Mouse (Mus musculus): ENCODE results near the gene Fam129c.

Fam129c gene

GRCm38 (mm10) chr8:71574426-71574825, 23.0 kb upstream of the Fam129c start:
- DNase-seq (ENCODE audit: low spot score): no peak

DNA sequence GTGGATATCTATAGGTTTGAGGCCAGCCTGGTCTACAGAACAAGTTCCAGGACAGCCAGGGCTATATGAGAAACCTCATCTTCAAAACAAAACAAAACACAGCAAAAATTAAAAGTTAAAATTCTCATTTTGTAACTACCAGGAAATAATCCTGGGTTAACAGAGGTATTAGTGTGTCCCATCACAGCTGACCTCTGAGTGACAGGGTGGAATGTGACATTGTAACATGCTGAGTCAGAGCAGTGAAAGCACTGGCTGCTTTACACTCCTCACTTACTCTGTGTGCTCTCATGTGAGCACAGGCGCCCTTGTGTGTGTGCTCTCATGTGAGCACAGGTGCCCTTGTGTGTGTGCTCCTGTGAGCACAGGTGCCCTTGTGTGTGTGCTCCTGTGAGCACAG, 22.4 kb upstream of the Fam129c start:
- DNase-seq (ENCODE audit: low spot score): no peak

DNA sequence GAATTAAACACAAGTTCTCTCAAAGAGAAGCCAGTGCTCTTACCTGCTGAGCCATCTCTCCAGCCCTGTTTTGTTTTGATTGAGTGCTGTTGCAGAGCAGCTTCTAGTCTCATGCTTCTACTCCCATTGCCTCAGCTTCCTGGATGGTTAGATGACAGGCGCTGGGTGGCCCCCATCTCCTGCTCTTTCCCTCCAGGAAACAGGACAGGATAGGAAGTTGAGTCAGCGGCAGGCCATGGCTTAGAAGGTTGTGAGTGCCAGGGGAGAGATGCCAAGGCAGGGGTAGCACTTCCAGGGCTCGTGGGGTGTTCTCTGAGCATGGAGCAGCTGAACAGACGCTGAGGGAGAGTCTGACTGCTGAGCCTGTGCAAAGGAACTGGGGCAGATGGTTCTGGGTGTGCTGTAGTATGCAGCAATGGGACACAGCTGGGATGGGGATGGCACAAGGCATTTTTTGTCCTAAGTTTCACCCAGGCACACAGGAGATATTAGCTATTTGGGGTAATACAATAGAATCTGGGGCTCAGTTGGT, 19.5 kb upstream of the Fam129c start:
- DNase-seq (ENCODE audit: low spot score): no peak

- DNase-seq (ENCODE audit: low spot score): no peak
These were observed 18.4 kb upstream of the Fam129c start for GRCm38 (mm10) chr8:71579009-71579408.

GRCm38 (mm10) chr8:71579476-71579875, 18.0 kb upstream of the Fam129c start:
- DNase-seq (ENCODE audit: low spot score): no peak

DNA sequence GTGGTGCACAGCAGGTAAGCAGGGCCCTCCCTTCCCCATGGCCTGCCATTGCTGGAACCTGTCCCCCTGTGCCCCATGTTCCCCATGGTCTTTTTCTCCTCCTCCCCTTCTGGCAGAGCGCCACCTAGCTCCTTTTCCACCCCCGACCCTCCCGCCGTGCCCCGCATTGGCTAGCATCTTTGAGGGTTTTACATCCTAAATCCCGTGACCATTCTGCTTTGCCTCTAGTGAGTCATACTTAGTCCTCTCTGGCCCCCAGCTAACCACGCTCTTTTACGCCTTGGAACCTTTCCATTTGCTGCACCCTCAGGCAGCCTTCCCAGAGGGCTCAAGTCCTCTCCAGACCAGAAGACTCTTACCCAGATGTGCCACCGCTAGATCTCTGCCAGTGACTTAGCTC, 17.2 kb upstream of the Fam129c start:
- no peak for DNase-seq (ENCODE audit: low spot score)

GRCm38 (mm10) chr8:71586891-71587290, 10.6 kb upstream of the Fam129c start:
- DNase-seq (ENCODE audit: low spot score): peak; percentile 40

DNA sequence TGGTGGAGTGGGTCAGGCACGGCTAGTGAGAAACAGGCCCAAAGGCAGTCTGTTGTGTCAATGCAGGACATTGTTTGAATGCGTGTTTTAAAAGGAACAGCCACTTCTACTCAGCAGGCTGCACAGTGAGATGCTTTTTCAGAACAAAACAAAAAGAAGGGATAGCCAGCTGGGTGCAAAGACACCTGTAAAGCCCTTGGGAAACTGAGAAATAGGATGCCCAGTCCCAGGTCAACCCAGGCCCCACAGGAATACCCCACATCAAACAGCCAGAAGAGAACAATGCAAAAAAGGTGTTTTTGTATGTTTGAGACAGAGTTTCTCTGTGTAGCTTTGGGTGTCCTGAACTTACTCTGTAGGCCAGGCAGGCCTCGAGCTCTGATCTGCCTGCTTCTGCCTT, 8.7 kb upstream of the Fam129c start:
- DNase-seq (ENCODE audit: low spot score): no peak

DNA sequence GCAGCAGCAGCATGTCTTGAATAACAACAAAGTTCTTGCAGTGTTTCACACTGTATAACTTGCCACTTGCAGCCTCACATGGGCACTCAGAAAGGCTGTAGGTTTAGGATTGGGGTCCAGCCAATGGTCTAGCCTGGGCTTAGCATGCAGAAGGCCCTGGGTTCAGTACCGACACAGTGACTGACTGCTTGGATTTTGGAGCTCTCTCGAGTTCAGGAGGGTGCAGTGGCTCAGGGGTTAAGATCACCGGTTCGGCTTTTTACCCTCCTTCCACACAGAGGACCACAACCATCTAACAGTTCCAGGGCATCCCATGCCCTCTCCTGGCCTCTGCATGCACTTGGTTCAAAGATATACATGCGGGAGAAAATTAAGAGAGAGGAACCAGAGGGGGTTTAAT, 6.4 kb upstream of the Fam129c start:
- no peak for DNase-seq (ENCODE audit: low spot score)

DNA sequence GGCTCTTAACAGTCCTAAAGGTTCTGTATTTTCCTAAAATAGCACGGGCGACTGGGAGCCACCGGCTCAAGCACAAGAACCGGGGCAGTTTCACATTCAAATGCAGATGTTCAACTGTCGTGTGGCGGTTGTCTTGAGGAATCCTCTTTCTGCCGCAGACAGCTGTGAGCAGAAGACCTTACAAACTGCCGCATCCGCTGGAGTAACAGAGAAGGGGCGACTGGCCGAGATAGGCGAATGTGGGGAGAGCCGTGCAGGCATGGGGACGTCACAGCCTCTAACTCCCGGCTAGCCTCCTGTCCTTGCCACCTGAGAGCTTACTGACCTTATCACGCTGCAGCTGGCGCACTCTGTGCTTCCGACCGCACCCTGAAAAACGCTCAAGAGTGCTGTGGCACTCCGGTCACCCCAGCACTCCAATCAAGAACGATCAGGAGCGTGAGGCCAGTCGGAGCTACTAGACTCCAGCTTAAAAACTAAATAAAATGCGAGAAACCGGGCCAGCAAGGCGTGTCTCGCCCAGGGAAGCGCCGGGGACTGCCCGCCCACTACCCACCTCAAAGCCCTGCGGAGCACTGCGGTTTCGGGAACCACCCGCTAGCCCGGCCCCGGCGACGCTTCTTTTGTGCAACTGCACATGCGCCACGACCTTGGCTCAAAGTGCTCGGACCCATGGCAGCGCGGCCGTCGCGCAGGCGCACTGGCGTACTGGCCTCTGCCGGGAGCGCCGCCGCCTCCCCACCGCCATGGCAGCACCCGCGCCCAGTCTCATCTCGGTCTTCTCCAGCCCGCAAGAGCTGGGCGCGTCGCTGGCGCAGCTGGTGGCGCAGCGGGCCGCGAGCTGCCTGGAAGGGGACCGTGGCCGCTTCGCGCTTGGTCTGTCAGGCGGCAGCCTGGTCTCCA, 5.7 kb upstream of the Fam129c start, which contains the start of gene Pgls:
Gene Pgls (plus strand): TSS at position 706 of the 903 bp plus-strand sequence.
- peak; percentile 81 for DNase-seq (ENCODE audit: low spot score)

GRCm38 (mm10) chr8:71592374-71593170, 4.9 kb upstream of the Fam129c start:
- DNase-seq (ENCODE audit: low spot score): peak; percentile 54

GRCm38 (mm10) chr8:71593556-71594323, 3.7 kb upstream of the Fam129c start:
- DNase-seq (ENCODE audit: low spot score): no peak

GRCm38 (mm10) chr8:71594324-71594722, 3.1 kb upstream of the Fam129c start:
- DNase-seq (ENCODE audit: low spot score): no peak

DNA sequence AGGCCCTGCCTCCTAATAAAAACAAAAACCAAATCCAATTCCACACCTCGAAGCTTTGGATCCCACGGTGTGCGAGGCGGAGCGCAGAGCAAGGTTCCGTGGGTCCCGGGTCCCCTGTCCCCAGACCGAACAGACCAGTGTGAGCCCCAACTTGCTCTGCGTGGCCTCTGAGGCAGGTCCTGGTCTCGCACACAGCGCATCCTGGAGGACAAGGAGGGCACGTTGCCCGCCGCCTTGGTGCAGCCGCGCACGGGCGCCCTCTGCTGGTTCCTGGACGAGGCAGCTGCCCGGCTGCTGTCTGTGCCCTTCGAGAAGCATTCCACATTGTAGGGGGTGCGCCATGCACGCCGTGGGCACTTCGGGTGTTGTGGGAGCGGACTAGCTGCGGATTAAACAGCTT, 1.6 kb upstream of the Fam129c start:
- peak; percentile 87 for DNase-seq (ENCODE audit: low spot score)

DNA sequence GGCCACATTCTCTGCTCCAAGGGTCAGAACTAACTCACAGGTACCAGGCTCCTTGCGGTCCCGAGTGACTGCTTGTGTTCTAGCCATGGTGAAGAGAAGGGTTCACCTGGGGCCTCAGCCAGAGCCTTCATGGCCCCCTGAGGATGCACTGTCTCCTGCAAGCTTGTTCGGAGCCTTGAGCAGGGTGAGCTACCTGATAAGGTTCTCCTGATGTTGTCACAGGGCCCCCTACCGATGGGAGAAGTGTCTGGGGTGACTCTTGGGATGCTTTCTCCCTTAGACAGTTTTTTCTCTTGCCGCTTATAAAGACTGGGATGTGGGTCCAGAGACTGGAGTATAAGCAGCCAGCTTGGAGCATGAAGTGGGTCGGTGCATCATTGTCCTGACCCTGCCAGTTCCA, 1.1 kb upstream of the Fam129c start:
- DNase-seq (ENCODE audit: low spot score): no peak

DNA sequence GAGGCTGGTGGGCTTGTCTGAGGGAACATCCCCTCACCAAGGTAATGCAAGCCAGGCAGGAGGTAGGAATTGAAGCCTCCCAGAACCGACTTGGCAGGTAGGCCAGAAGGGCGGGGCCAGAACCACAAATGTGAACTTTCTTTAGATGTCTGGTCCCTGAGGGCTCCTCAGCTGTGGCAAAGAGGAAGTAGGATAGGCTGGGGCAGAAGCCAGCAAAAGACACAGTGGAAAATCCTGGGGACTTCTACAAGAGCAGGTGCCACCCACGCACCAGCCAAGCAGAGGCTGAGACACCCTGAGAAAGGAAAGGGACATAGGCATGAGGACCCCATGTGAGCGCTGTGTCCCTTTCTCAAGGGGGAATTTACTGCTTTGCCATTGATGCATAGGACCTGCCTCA, 650 bp upstream of the Fam129c start:
- no peak for DNase-seq (ENCODE audit: low spot score)

GRCm38 (mm10) chr8:71598375-71598774, 927 bp downstream of the Fam129c start:
- no peak for DNase-seq (ENCODE audit: low spot score)

DNA sequence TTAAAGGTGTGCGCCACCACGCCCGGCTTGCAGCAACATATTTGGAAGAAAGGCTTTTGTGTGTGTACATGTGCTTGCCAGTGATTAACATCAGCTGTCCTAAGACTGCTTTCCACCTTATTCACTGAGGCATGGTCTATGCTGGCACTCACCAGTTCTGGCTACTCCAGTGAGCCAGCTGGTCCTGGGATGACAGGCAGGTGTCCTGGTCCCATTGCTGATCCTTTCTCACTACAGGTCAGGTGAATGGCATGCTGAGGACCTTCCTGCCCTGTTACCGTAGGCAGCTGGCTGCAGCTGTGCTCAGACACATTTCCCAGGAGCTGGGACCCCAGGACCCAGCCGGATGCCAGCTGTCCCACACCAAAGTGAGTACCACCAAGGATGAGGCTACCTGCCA, 1.4 kb downstream of the Fam129c start:
- no peak for DNase-seq (ENCODE audit: low spot score)

DNA sequence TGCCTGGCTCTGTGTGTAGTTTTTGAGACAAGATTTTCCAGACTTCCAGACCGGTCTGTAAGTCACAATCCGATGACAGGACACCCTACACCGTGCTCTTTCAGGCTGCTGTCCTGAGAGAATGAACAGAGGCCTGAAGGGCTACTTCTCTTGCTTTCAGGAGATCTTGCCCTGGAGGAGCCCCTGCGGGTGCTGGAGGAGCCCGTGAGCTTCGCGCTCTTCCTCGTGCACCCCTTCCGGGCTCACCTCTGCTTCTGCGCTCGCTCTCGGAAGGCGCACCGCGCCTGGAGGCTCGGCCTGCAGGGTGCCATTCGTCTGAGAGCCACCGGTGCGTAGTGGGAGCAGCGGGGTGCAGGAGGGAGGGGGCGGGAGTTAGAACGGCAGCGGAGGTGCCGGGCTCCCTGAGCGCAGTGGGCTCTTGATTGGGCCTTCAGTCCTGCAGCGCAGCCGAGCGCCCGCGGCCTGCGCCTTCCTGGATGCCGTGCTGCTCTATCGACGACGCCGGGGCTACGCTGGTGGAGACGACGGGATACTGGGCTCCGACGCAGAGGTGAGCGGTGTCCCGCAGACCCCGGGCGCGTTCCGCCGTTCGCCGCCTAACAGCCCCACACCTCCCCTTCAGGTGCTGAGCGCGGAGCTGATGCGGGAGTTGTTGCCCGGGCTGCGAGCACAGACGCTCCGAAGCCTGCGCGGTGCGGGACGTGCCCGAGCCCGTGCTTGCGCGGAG, 4.7 kb downstream of the Fam129c start:
- peak; percentile 22 for DNase-seq (ENCODE audit: low spot score)

DNA sequence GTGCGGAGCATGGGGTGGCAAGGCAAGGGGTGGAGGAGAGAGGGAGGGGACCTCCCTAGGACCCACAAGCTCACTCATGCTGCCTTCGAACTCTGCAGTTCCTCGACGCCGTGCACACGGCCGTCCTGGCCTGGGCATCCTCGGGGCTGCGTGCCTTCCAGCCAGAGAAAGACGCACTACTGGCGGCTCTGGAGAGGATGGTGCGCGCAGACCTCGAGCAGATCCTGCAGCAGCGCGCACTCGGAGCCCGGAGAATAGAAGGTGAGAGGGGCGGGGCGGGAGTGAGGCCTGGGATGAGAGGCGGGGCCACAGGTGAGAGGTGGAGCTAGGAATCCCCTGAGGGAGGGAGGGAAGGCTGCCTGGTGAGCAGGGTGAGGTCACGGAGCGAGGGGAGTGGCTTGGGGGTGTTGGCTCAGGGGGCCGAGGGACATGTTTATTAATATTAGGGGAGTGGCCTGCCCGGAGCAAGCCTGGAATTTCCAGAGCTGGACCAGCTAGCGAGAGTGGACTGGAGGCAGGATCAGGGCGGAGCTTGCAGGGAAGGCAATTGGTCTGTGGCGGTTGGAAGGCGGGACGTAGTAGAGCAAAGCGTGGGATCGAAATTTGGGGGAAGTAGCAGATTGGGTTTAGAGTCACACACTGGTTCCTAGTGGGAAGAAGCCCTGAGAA, 5.4 kb downstream of the Fam129c start:
- DNase-seq (ENCODE audit: low spot score): no peak

- no peak for DNase-seq (ENCODE audit: low spot score)
These were observed 6.6 kb downstream of the Fam129c start for GRCm38 (mm10) chr8:71604021-71604420.

Data from T-cell, adult 2 months (primary cell).